Mouse (Mus musculus) MEL (cell line): ENCODE measurements around the gene Ankrd1. TPM values are rescaled to one million over a fixed set of nuclear protein-coding genes. Genes with fewer than 3 reads are reported as not detected.

ENCODE experiments used
- DNase-seq: peaks from one replicate; pipeline ENCODE4 v3.0.0; 2011; ENCODE audit warnings: low read depth, low spot score
- H3K27ac ChIP-seq: 2 replicates; pipeline ENCODE4 v1.5.1; 2012; ENCODE audit warnings: low read depth, mild to moderate bottlenecking, control low read depth, low read length, moderate library complexity; ENCODE audit not compliant: control insufficient read depth
- H3K27me3 ChIP-seq, 2 experiments: fragments of 150-350 bp in 1 of 2; sonication (generic) in 1 of 2; 2 replicates each; pipeline ENCODE4 v1.6.1; 2012; ENCODE audit warnings: low read length in 2 of 2, mild to moderate bottlenecking in 2 of 2, improper control_type of control experiment in 1 of 2, moderate library complexity in 1 of 2; ENCODE audit not compliant: insufficient read depth in 2 of 2, control insufficient read depth in 1 of 2
- H3K36me3 ChIP-seq, 2 experiments: 2 replicates each; pipeline ENCODE4 v1.6.1; 2012 to 2014; ENCODE audit warnings: low read length in 2 of 2, improper control_type of control experiment in 1 of 2, inconsistent platforms in 1 of 2, mild to moderate bottlenecking in 1 of 2; ENCODE audit not compliant: insufficient read depth in 2 of 2, control insufficient read depth in 1 of 2
- H3K4me1 ChIP-seq, 2 experiments: fragments of 150-350 bp in 1 of 2; sonication (generic) in 1 of 2; 2 replicates each; pipeline ENCODE4 v1.6.1; 2012; ENCODE audit warnings: low read length in 2 of 2, improper control_type of control experiment in 1 of 2, mild to moderate bottlenecking in 1 of 2; ENCODE audit not compliant: insufficient read depth in 2 of 2, control insufficient read depth in 1 of 2
- H3K4me3 ChIP-seq, 2 experiments: fragments of 150-350 bp in 1 of 2; sonication (generic) in 1 of 2; 2 replicates each; pipeline ENCODE4 v1.5.1; 2012; ENCODE audit warnings: low read depth in 2 of 2, low read length in 2 of 2, mild to moderate bottlenecking in 2 of 2, moderate library complexity in 2 of 2, control low read depth in 1 of 2, improper control_type of control experiment in 1 of 2; ENCODE audit not compliant: control insufficient read depth in 1 of 2, insufficient read depth in 1 of 2
- H3K79me2 ChIP-seq: 2 replicates; pipeline ENCODE4 v1.6.1; 2012; ENCODE audit warnings: mild to moderate bottlenecking, low read length, moderate library complexity; ENCODE audit not compliant: control insufficient read depth, poor library complexity, insufficient read depth
- H3K9ac ChIP-seq: 2 replicates; pipeline ENCODE4 v1.6.1; 2012; ENCODE audit warnings: low read depth, mild to moderate bottlenecking, control low read depth, low read length, moderate library complexity; ENCODE audit not compliant: control insufficient read depth, poor library complexity, severe bottlenecking
- H3K9me3 ChIP-seq: fragments of 150-350 bp; sonication (generic); replicated peaks from 2 replicates; pipeline ENCODE4 v1.6.1; 2012; ENCODE audit warnings: mild to moderate bottlenecking, low read length, improper control_type of control experiment, moderate library complexity; ENCODE audit not compliant: insufficient read depth
- BHLHE40 ChIP-seq: IDR thresholded peaks from 2 replicates; pipeline ENCODE4 v1.6.1; 2012; ENCODE audit warnings: low read depth, mild to moderate bottlenecking, inconsistent platforms, low read length, improper control_type of control experiment, borderline replicate concordance
- CHD1 ChIP-seq: IDR thresholded peaks from 2 replicates; pipeline ENCODE4 v1.6.1; 2012; ENCODE audit warnings: low read depth, mild to moderate bottlenecking, inconsistent platforms, low read length, improper control_type of control experiment
- CHD2 ChIP-seq: IDR thresholded peaks from 2 replicates; pipeline ENCODE4 v1.6.1; 2011; ENCODE audit warnings: low read length, improper control_type of control experiment
- ETS1 ChIP-seq: IDR thresholded peaks from 2 replicates; pipeline ENCODE4 v1.6.1; 2012; ENCODE audit warnings: low read depth, mild to moderate bottlenecking, inconsistent platforms, low read length, improper control_type of control experiment, moderate library complexity
- GATA1 ChIP-seq: IDR thresholded peaks from 2 replicates; pipeline ENCODE4 v1.6.1; 2011; ENCODE audit warnings: low read depth, low read length, improper control_type of control experiment
- JUND ChIP-seq: IDR thresholded peaks from 2 replicates; pipeline ENCODE4 v1.6.1; 2011; ENCODE audit warnings: low read depth, mild to moderate bottlenecking, improper control_type of control experiment, low read length
- KAT2A ChIP-seq: conservative IDR thresholded peaks from 2 replicates; pipeline ENCODE4 v1.6.1; 2012; ENCODE audit warnings: low read depth, low read length, improper control_type of control experiment, inconsistent platforms
- MAFK ChIP-seq: IDR thresholded peaks from 2 replicates; pipeline ENCODE4 v1.6.1; 2011; ENCODE audit warnings: low read depth, mild to moderate bottlenecking, low read length, improper control_type of control experiment, borderline replicate concordance
- MAZ ChIP-seq: IDR thresholded peaks from 2 replicates; pipeline ENCODE4 v1.6.1; 2012; ENCODE audit warnings: low read depth, mild to moderate bottlenecking, inconsistent platforms, low read length, improper control_type of control experiment
- POLR2A ChIP-seq, 2 experiments: IDR thresholded peaks; 2 replicates each; pipeline ENCODE4 v1.6.1; 2011 to 2012; ENCODE audit warnings: low read length in 2 of 2, mild to moderate bottlenecking in 2 of 2, control low read depth in 1 of 2, improper control_type of control experiment in 1 of 2, low read depth in 1 of 2, moderate library complexity in 1 of 2; ENCODE audit not compliant: control insufficient read depth in 1 of 2, insufficient read depth in 1 of 2, poor library complexity in 1 of 2
- POLR2AphosphoS2 ChIP-seq: IDR thresholded peaks from 2 replicates; pipeline ENCODE4 v1.6.1; 2011; ENCODE audit warnings: low read length, improper control_type of control experiment
- TAL1 ChIP-seq: IDR thresholded peaks from 2 replicates; pipeline ENCODE4 v1.6.1; 2012; ENCODE audit warnings: mild to moderate bottlenecking, inconsistent platforms, low read length, moderate library complexity, mixed read lengths
- TCF12 ChIP-seq: IDR thresholded peaks from 2 replicates; pipeline ENCODE4 v1.6.1; 2014; ENCODE audit warnings: low read depth, mild to moderate bottlenecking, inconsistent platforms, low read length, improper control_type of control experiment, moderate library complexity
- UBTF ChIP-seq: IDR thresholded peaks from 2 replicates; pipeline ENCODE4 v1.6.1; 2012; ENCODE audit warnings: low read depth, mild to moderate bottlenecking, inconsistent platforms, low read length, improper control_type of control experiment, moderate library complexity, borderline replicate concordance; ENCODE audit not compliant: insufficient read depth
- USF1 ChIP-seq: IDR thresholded peaks from 2 replicates; pipeline ENCODE4 v1.6.1; 2014; ENCODE audit warnings: low read depth, mild to moderate bottlenecking, inconsistent platforms, low read length, improper control_type of control experiment, moderate library complexity
- ZMIZ1 ChIP-seq: IDR thresholded peaks from 2 replicates; pipeline ENCODE4 v1.6.1; 2012; ENCODE audit warnings: low read depth, mild to moderate bottlenecking, inconsistent platforms, low read length, improper control_type of control experiment, moderate library complexity
- polyA plus RNA-seq, 2 experiments: library from polyadenylated mRNA; stranded (reverse) in 1 of 2; unstranded in 1 of 2; fragments of >175 nt in 1 of 2; fragments of >200 nt in 1 of 2; gene quantifications; 2 replicates each; pipeline versions ENCODE4 v1.2.1 to v1.2.4; 2012; ENCODE audit warnings: low replicate concordance in 2 of 2, low read depth in 1 of 2; ENCODE audit not compliant: insufficient read length in 2 of 2, insufficient read depth in 1 of 2, missing spikeins in 1 of 2
- total RNA-seq: library from RNA; depleted of rRNA; stranded (reverse); fragments of 300-350 nt; gene quantifications from 2 replicates; pipeline ENCODE4 v1.2.3, GENCODE M21; 2012

Gene Ankrd1
- total and polyA plus RNA-seq, 3 experiments: not detected

- Histone ChIP-seq H3K27ac (no peak overlapping the region), H3K79me2 (no peaks in the 10 kb centered on the region), H3K27me3 (no peaks in the 10 kb centered on the region; a peak in 1 of 4 replicates), H3K4me3 (no peak overlapping the region), H3K9ac (no peak overlapping the region), H3K36me3 (peaks cover 0 to 3% of the 10 kb centered on the region in 2 experiments; a peak in 2 of 4 replicates), H3K4me1 (peaks cover 0 to 4% of the 10 kb centered on the region in 2 experiments; a peak in 1 of 4 replicates), H3K9me3 (no peaks in the 10 kb centered on the region)
- DNase-seq: no peak
- TF ChIP-seq CHD1: no peak
- no peak for TF ChIP-seq ETS1
- TF ChIP-seq CHD2: no peak
- no peak for TF ChIP-seq JUND
- TF ChIP-seq MAZ: no peak
- TF ChIP-seq KAT2A: no peak
- TF ChIP-seq MAFK: no peak
- no peak for TF ChIP-seq BHLHE40
- TF ChIP-seq ZMIZ1: no peak
- TF ChIP-seq POLR2AphosphoS2: no peak
- no peak for TF ChIP-seq POLR2A (IDR thresholded peaks at IDR 0.05; ENCODE audit: control insufficient read depth in 1 of 2, insufficient read depth in 1 of 2, low read depth in 1 of 2, low read length in 2 of 2, poor library complexity in 1 of 2)
- TF ChIP-seq GATA1: no peak
- no peak for TF ChIP-seq USF1
- TF ChIP-seq TAL1: no peak
Observed at GRCm38 (mm10) chr19:36131990-36132389, 12.1 kb upstream of the Ankrd1 start.

GRCm38 (mm10) chr19:36130181-36130580, 10.3 kb upstream of the Ankrd1 start:
- Histone ChIP-seq H3K9me3 (no peaks in the 10 kb centered on the region), H3K79me2 (no peaks in the 10 kb centered on the region), H3K27me3 (no peaks in the 10 kb centered on the region; a peak in 1 of 4 replicates), H3K4me1 (peaks cover 0 to 4% of the 10 kb centered on the region in 2 experiments; a peak in 1 of 4 replicates), H3K36me3 (peaks cover 0 to 3% of the 10 kb centered on the region in 2 experiments; a peak in 2 of 4 replicates), H3K9ac (no peak overlapping the region), H3K4me3 (no peak overlapping the region), H3K27ac (no peak overlapping the region)
- TF ChIP-seq UBTF: no peak
- TF ChIP-seq TCF12: no peak
- no peak for TF ChIP-seq ETS1
- TF ChIP-seq POLR2A (IDR thresholded peaks at IDR 0.05; ENCODE audit: control insufficient read depth in 1 of 2, insufficient read depth in 1 of 2, low read depth in 1 of 2, low read length in 2 of 2, poor library complexity in 1 of 2): no peak
- DNase-seq: peak; percentile 11
